Mouse (Mus musculus) G1E-ER4 (cell line): Measurements from ENCODE around the gene Trappc6a. TPM values are rescaled to one million over a fixed set of nuclear protein-coding genes. Genes with fewer than 3 reads are reported as not detected.

Experiments used
- GATA1 ChIP-seq: IDR thresholded peaks from one replicate; pipeline ENCODE4 v1.8.0; 2012; ENCODE audit warnings: low read length, inconsistent platforms
- polyA plus RNA-seq: library from polyadenylated mRNA; stranded (reverse); fragments of >175 nt; gene quantifications from 2 replicates; pipeline ENCODE4 v1.2.3, GENCODE M21; 2012

Trappc6a gene
- polyA plus RNA-seq, 1 experiment = 674 TPM

DNA sequence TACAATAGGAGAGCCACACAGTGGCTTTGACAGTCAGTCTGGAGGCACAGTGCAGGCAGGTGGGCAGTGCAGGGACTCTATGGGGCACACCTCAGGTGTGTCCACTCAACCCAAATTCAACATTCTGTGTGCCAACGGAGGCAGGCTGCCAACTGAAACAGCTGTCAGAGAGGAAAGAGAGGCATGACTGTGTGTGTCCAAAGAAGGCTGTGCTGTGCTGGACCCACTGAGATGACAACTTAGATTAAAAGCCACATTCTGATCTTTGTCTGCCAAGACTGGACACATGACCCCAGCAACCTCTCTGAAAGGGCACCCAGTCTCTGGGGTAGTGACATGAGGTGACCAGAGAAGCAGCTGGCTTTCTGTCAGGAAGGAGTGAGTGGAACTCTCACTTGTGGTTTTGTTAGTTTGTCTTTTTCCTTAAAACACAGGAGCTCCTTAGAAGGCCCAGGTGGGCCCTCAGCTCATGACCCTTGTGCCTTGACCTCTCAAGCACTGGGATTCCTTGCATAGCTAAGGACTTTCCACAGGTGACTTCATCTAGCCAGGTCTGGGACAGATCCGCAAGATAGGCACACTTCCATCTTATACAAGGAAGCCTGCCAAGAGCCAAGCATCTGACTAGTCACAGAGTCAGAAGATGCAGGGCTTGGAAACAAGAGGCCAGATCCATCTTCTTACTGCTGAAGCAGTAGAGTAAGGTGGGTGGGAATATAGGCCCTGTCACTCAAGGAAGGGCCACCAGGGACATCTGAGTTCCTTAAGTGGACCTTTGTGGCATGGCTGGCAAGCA lies 32.8 kb downstream of the Trappc6a start:
- no peak for TF ChIP-seq GATA1

DNA sequence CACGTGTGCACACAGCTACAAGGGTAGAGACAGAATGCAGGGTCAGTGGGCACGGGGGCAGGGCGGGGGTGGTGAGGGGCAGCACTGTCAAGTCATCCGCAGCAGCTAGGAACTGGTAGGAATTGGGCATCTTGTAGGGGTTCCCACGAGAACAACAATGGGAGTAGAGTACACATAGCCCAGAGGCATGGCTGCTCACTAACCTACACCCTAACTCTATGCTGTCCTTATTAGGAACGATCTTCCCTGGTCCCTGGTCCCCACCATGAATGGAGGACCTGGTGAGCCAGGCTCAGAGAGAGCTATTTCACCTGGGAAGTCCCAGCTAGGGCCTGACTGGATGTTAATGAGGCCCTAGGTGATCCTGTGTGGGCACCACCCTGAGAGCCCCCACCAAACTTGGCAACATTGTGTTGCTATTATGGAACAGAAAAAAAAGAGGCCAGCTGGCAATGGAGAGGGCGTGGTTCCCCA lies 33.5 kb downstream of the Trappc6a start:
- TF ChIP-seq GATA1 = no peak

DNA sequence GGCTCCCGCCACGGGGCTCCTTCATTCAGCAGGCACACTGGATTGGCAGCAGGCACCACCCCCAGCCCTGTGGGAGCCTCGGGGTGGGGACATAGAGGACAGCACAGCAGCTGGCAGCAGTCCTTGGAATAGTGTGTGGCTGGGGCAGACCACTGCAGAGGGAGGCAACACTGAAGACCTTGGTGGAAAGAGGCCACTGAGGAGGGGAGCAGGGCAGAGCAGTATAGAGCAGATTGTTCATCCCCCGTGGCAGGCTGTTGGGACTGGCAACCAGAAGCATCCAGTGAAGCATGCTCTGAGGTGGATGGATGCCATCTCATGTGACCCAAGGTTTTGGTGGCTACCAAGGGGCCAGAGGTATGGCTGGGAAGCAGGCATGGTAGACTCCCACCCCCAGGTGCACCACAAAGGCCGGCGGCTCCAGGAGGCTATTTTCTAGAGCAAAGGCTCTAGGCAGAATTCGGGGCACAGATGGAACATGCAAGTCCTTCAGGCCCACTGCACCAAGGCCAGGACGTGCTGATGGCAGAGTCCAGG lies 34.0 kb downstream of the Trappc6a start:
- TF ChIP-seq GATA1 = no peak

DNA sequence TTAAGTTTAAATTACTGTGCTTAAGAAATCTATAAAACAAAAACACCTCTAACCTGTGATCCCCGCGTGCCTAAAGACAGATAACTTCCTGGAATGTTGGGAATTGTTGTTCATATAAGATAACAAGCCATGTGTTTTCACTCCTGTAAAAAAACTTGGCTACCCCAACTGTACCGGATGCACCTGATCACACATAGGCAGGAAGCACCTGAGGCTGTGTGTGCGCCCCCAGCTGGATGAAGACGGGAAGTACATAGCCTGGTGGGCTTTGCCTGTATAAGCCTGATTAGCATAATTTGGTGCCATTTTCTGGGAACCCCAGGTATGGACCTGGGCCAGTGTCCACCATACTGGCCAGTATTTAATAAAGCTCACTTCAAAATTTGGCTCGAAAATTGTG lies 35.4 kb downstream of the Trappc6a start:
- TF ChIP-seq GATA1 = no peak

DNA sequence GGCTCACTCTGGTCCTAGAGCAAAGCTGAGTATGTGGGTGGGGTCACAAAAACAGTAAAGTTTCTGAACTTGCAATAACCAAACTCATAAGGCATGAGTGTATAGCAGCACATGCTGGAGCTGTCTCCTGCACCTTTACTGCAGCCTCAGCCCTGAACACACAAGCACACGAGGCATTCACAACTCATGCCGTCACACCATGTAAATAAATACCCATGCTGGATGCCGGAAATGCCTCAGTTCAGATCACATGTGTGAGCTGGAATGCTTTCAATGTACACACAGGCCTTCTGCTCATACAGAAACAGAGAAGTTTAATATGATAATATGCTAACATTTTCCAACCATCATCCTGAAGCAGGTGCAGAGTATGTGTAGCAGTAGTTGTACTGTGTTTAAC lies 37.8 kb downstream of the Trappc6a start:
- no peak for TF ChIP-seq GATA1

DNA sequence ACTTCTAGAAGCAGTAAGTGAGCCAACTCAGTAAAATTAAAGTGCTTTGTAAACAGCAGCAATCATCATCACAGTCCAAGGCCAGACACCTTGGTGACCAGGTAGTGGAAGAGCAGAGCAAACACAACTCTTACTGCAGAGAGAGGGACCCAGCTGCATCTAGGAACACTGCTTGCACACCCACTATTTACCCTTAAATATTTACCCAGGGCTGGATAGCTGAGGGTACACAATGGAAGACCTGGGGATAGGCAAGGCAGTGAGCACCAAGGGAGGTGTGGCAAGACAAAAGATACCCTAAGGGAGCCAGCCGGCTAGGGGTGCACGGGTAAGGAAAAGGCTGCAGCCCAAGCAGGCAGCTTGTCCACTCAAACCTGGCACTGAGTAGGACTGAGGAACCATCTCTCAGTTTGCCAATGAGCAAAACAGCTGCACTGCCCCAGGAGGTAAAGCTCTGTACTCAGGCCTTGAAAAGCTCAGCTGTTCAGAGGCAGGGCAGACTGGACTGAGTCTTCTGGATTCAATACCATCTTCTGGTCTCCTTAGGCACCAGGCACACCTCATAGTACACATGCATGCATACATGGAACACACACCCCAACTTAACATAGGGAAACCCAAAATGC lies 39.3 kb downstream of the Trappc6a start:
- no peak for TF ChIP-seq GATA1

DNA sequence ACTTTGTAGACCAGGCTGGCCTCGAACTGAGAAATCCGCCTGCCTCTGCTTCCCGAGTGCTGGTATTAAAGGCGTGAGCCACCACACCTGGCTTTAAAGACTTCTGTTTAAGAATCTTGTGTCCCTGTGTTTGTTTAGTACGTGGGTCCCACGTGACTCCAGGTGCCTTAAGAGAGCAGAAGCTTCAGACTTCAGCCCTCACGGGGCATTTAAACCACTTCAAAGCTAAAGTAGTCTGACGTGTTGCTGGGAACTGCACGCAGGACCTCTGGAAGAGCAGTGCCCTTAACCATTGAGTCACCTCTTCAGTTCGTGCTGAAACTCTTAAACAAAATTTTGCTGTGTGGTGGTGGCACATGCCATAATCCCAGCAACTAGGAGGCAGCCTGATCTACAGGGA lies 41.2 kb downstream of the Trappc6a start:
- no peak for TF ChIP-seq GATA1

DNA sequence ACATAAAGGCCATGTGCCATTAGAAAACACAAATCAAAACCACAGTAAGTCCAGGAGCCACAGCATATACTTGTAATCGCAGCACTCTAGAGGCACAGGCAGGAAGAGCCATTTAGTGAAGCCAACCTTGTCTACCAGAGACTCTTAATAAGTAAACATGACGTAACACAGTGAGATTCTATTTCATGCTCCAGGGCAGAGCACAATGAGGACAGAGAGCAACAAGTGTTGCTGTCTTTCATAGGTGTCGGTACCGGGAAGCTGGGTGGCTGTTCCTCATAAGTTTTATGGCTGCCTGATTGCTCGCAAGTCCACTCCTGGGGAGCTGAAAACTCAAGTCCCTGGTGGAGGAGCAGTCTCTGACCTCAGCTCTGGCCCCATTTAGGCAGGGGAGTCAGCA lies 43.4 kb downstream of the Trappc6a start:
- TF ChIP-seq GATA1 = no peak

DNA sequence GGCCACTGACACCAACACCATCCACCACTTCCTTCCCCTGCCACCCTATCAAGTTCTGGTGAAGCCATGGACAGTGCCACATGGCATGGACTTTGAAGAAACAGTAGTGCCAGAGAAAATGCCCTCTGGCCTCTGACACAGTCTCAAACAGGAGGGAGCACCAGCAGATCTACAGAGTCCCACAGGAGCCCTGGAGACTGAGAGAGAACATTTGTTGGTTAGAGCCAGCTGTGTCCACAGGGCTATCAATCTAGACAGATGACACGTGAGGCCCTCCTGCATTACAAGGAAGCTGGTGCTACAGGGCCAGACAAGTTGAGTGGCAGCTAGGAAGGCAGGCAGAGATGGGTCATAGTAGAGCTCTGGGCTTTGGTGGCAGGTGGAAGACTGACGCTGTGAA lies 44.2 kb downstream of the Trappc6a start:
- no peak for TF ChIP-seq GATA1

DNA sequence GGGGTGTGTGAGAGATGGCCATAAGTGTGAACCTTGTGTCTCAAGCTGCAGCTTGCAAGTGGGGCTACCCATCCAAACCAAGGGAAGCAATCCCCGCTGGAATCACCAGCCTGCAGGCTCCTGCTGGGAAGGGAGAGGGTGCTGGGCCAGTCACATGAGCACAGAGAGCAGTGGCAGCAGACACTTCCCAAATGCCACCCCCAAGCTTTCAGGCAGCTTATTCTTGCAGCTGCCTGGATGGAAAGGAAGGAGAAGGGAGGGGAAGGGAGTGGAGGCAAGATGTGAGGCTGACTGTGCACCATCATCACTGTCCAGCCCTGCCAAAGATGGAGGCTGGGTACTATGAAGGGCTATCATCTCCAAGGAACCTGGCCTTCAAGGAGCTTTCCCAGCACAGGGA lies 46.0 kb downstream of the Trappc6a start:
- TF ChIP-seq GATA1 = no peak

DNA sequence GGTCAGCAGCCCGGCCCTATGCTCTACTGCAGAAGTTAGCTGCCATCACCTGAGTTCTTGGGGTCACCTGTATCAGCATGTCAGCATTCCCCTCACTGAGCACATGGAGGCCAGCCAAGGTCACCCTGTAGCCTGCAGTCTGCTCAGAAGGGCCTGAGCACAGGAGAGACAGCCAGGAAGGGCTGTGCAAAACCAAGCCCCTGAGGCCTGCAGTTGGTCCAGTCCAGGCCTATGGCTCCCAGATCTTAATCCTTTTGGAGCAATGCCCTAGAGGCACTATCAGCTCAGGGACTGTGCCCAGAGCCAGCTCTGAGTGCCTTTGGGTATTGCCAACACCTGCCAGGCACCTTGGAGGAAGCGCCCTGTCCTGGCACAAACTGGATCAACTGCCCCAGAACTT lies 48.9 kb downstream of the Trappc6a start:
- TF ChIP-seq GATA1 = no peak

DNA sequence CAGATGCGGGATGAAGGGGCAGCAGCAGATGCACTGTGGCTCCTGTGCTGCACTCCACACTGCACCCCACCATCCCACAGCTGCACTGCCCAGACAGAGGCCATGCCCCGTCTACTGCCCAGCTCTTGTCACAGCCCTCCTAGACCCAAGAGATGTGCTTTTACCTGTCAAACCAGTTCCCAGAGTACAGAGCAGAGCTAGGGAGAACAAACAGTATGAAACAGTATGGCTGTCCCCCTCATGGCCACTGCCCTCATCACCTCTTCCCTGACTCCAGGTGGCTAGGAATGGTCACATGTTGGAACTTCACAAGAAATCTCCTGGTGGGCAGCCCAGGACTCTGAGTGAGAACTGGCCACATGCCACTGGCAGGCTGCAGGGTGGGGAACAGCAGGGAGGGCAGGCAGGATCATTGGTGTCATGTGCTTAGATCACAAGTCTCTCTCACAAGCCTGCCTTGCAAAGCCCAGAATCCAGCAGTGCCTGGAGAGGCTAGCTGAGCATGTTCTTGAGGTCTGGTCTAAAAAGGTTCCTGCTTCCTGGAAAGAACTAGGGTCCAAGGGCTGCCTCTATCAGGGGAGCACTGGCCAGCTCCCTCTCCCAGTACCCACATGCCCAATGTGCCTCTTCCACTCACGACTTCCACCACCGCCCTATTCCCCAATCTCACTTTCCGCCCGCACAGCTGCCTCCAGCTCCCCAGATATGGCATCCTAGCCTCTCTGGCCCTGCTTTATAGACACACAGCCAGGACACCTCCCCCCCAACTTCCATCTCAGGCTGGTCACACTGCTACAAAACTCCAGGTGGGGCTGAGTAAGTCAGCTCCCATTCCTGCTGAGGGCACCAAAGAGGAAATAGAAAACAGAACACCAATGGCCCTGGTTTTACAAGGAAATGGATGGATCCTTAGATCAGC lies 50.0 kb downstream of the Trappc6a start:
- no peak for TF ChIP-seq GATA1

DNA sequence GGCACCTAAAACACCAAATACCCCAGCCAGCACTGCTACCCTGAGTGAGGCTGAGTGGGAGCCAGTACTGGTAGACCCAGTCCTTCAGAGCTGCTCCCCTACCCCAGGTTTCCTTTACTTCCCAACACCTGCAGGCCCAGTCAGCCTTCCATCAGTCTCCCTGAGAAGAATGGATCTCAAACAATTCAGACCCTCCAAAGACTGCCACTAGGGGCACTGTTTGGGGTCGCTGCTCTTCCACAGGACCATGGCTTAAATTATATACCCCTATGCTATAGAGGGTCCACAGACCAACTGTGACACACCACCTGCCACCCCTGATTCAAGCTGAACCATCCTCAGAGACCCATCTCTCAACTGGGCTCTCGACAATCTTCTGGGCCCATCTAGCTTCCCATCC lies 50.8 kb downstream of the Trappc6a start:
- no peak for TF ChIP-seq GATA1

DNA sequence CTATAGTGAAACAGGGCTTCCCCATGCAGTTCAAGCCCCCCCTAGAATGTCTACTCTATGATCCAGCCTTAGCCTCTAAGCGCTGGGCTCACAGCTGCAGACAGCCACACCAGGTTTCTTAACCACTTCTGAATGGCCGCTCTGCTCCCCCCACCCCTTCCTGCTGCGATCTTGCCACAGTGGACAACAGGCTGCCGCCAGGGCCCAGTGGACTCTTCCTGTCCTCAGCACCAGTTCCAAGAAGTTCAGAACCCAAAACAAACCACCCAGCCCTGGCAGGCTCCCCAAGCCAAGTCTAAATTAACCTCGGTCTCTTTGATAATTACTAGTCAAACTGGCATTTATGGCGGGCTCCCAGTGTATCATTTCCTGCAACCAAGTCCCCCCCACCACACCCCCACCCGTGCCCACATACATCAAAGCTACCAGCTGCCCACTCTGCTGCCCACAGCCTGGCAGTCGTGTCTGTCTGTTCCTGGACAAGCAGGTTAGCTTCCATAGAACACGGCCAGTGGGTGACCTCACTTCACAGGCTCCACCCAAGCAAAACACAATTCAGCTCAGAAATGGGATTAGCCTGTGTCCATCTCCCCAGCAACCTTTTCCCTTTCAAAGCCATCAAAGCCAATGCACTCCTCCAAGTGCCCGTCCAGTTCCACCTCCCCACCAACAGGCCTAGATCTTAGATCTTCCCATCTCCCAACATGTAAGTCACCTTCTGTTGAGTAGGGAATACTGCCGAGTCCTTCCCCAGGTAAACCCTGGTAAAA lies 52.5 kb downstream of the Trappc6a start:
- no peak for TF ChIP-seq GATA1

DNA sequence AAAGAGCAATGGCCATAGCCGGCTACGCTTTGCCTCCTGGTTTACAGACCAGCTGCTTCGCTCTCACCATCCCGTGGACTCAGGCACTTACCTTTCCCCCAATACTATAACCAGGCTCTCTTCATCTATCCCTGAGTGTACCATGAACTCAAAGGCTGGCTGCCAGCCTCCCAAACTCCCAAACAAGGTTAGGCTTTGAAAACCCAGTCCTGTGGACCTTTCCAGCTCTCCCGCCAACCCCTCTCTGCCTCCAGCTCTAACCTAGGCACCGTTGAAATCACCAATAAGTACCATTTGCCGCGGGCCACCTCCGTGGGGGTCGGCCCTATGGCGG lies 53.2 kb downstream of the Trappc6a start:
- TF ChIP-seq GATA1 = no peak
